Mouse (Mus musculus) cortical plate, adult 2 months (tissue): Measurements from ENCODE around the gene Dusp5.

Experiments used
- CTCF ChIP-seq: fragments of 200-500 bp; IDR thresholded peaks from 2 replicates; pipeline ENCODE4 v1.5.1; 2011; ENCODE audit warnings: mild to moderate bottlenecking, control low read depth, low read length; ENCODE audit not compliant: insufficient read depth; ENCODE audit errors: extremely low read depth
- POLR2A ChIP-seq: fragments of 200-500 bp; IDR thresholded peaks from 2 replicates; pipeline ENCODE4 v1.6.1; 2011; ENCODE audit warnings: mild to moderate bottlenecking, low read length, control low read depth; ENCODE audit not compliant: insufficient read depth; ENCODE audit errors: extremely low read depth

- TF ChIP-seq CTCF (no peak), POLR2A (no peak)
These were observed 38.0 kb upstream of the Dusp5 start for GRCm38 (mm10) chr19:53490898-53491297.
